Mouse (Mus musculus) cerebral cortex, adult 2 months (tissue): ENCODE measurements around the gene March1.

Source experiments
- WGBS: fragments of 180-500 bp; shearing (Covaris S2); methylation state at CpG from one replicate; pipeline ENCODE4 v1.1.7; 2018; 5-methylcytosine and 5-hydroxymethylcytosine counted together

March1 gene

GRCm38 (mm10) chr8:66323045-66323807, 705.5 kb downstream of the March1 start:
- 47% methylated on average over 4 of the region's 4 CpGs for WGBS

GRCm38 (mm10) chr8:66332206-66332605, 714.5 kb downstream of the March1 start:
- 86% methylated on average over 3 of the region's 3 CpGs for WGBS

DNA sequence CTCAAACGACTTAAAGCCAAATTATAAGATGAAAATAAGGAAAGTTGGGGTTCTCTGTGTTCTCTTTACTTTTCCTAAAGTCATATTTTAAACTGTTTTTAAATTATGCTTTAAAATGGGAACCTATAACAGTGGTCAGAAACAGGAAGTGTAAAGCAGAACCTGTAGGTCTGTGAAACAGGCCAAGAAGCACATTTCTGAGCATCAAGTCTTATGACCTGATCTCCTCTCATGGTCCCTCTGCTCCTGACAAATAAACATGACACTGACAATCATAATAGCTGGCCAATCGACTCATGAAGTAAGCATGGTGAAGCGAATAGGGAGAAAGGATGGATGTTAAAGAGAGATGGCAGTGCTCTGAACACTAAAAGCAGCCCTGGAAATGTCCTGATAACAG, 716.6 kb downstream of the March1 start:
- 71% methylated on average over 3 of the region's 3 CpGs for WGBS

- WGBS: 55% methylated on average over 3 of the region's 3 CpGs
Measured at GRCm38 (mm10) chr8:66339551-66339950, 721.9 kb downstream of the March1 start.

DNA sequence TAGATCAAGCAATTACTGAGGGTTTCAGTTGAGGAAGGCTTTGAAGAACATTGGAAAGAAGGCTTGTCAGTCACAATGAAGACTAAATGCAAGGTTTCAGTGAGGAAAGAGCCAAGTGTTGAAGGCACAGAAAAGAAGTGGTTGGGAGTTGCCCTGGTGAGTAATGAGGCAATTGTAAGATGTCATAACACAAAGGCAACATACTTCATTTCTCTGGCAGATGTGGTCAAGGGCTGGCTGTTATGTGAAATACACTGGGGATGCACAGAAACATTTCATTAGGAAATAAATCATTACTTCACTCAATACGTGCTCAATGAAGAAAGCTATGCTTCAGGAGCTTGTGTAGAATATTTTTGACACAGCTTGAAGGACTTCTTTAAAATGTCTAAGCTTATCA, 725.2 kb downstream of the March1 start:
- 84% methylated on average over 1 of the region's 1 CpGs for WGBS

DNA sequence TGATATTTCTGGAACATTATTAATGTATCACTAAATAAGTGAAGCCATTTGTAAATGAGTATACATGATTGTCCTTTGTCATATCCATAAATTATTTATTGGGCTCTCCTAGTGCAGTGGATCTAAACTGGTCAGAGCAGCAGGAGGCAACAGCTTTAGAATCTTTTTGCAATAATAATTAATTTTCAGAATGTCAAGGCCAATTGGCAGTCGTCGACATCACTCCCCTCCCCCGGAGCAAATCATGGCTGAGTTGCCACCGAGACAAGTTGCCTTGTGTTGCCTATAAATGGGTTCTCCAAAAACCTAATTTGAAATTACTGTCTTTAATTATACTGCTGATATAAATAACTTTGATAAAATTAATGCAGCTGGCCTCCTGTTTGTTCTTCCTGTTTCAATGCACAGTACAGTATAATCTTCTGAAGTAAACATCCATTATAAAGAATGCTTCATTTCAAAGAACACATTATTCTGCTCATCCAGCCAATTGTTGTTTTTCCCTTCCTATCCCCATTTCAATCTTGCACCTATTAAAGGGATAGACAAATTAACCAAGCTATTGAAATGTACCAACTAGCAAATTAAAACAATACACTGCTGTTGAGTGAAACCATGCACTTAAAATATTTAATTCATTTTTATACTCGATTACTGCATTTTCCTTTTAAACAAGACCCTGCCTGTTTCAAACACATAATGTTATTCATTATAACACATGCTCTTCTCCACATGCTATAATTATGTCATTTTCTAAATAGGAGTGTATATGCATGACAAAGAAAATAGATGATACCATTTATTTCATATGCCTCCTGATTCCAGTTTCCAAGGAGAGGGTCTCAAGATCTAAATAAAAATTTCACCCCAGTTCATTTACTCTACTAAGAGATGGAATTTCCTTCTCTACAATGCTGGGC, 745.4 kb downstream of the March1 start:
- WGBS: 55% methylated on average over 5 of the region's 5 CpGs

GRCm38 (mm10) chr8:66383694-66384373, 766.1 kb downstream of the March1 start:
- 79% methylated on average over 4 of the region's 4 CpGs for WGBS

DNA sequence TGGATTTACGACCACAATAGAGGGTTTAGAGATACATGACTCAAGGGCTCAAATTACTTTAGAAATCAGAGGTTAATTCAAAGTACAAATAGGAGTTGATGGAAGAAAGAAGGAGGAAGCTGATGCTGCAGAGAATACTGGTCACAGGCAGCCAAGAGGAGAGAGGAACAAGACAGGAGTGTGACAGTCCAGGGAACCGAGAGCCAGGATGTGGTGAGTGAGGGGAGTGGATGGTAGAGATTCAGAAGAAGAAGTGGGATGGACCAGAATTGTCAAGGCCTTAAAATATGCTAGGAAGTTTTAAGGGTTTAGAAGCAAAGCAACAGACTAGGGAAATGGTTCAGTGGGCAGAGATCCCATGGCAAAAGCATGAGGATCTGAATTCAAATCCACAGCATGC, 771.0 kb downstream of the March1 start:
- 83% methylated on average over 2 of the region's 2 CpGs for WGBS

- WGBS: 89% methylated on average over 5 of the region's 5 CpGs
Measured at GRCm38 (mm10) chr8:66391554-66391953, 773.9 kb downstream of the March1 start.

DNA sequence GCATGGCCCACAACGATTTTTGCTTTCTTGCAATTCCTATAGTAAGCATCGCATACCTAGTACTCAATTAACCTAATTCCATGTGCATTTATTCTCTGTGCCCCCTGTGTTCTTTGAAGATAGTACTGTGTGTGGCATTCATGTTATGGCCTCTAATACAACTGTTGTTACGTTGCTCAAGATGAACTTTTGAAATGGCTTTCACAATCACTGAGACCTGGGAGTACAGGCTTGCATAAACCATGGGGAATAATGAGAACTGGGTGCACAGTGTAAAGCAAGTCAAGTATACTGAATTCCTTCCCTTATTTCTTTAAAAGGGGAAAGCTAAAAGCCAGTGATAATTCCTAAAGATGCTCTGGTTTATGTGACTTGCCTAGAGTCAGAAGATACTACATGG, 776.4 kb downstream of the March1 start:
- 77% methylated on average over 3 of the region's 3 CpGs for WGBS

- WGBS: 83% methylated on average over 1 of the region's 1 CpGs
Measured at GRCm38 (mm10) chr8:66400050-66400449, 782.4 kb downstream of the March1 start.

DNA sequence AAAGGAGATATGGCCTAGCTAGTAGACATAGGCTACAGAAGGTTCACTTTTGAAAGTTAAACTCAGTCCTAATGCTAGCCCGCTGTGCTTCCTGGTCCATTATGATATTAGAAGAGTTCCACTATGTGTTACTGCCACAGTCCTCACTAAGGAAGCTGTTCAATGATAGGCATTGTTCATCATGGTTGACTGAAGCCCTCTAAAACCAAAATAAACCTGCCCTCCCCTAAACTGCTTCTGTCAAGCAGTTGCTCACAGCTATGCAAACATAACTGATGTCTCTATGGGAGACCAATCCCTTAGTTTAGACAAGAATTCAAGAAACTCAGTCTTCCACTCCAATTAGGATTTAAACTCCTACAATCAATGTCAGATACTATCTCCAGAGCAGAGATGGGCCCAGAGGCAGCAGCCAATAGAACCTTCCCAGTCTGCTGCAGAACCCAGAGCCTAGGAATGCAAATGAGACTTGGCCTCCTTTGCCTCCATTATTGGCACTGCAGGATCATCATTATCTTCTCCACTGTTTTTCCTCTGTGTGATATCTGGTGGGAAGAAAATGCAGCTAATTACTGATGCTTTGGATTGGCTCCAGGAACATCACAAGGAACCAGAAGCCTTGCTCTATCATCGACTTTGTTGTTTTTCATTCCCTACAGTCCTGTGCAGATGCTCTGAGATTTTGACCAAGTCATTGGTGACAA, 787.2 kb downstream of the March1 start:
- 64% methylated on average over 2 of the region's 2 CpGs for WGBS

DNA sequence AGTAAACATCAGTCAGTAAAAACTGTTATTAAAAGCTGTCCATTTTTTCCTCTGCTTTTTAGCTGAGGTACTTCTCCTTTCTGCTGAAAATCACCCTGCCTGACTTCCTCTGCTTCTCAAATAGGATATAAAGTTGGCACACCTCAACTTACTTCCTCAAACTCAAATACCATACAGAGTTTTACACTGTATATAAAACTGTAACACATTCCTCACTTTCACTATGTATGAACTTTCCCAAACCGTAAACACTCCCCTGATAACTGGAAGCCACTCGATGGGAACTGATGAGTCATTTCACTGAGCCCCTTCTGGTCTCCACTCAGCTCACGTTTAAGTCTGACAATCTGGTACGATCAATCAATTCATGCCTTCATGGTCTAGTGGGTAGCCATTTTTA, 788.1 kb downstream of the March1 start:
- WGBS: 71% methylated on average over 4 of the region's 4 CpGs

DNA sequence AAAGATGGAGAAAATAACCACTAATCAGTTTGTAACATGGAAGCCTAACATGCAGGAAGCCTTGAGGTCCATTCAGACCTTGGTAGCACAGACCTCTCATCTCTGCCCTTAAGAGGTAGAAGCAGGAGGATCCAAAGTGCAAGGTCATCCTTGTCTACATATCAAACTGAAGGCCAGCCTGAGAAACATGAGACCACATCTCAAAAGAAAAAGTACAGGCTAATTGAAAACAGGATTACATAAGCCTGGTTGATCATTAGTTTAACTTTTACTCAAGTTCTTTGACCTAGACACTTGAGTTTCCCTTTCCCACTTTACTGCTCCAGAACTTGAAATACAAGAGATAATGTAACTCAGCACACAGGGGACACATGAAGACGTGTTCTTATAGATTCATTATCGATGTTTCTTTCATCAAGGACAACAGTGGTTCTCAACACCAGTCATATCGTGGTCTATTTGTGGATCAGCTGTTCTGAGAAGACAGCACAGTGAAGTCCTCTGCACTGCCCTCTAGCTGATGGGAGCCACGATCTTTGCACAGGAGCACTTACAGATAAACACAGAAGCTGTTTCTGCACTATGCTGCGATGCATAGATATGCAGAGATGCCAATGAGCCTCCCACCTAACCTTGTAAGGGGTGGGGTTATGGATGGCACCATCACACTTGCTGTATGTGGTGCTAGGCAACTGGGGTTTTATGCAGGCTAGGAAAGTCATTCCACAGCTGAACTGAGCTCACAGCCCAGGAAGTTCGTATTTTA, 789.1 kb downstream of the March1 start:
- WGBS: 78% methylated on average over 6 of the region's 6 CpGs

GRCm38 (mm10) chr8:66410080-66410615, 792.4 kb downstream of the March1 start:
- 88% methylated on average over 9 of the region's 9 CpGs for WGBS

DNA sequence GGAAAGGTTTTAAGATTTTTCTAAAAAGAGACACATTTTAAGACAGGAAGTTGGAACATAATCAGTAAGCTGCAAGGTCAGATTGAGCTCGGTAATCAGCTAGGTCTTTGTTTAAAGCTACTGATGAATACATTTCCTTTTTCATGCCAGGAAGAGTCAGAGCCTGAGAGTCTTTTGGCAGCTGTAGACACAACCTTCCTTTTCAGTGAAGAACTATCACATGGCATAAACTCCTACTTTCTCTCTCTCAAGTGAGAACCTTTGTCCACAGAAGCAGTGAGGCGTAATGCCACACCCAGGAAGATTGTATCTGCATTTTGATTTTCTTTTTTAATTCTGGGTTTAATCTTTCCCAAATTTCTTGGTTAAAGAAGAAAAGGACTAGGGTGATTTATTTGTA, 795.4 kb downstream of the March1 start:
- 23% methylated on average over 2 of the region's 2 CpGs for WGBS

- 89% methylated on average over 2 of the region's 2 CpGs for WGBS
Measured at GRCm38 (mm10) chr8:66415234-66415633, 797.5 kb downstream of the March1 start.

DNA sequence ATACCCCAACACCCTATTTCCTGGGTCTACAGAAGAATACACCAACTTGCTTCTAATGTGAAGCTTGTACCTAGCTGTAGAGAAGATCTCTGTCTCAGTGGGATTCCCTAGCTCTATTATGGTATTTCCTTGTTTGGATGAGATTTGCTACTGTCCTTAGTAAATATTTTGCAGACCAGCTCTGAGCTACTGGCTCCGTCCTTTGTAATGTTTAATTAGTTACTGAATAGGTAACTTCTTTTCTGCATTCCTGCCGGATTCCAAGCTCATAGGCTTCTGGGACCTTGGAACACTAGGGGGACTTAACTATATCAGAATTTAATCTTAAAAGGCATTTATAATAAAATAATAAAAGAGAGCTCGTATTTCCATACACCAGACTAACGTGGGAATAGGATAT, 799.9 kb downstream of the March1 start:
- 96% methylated on average over 4 of the region's 4 CpGs for WGBS

DNA sequence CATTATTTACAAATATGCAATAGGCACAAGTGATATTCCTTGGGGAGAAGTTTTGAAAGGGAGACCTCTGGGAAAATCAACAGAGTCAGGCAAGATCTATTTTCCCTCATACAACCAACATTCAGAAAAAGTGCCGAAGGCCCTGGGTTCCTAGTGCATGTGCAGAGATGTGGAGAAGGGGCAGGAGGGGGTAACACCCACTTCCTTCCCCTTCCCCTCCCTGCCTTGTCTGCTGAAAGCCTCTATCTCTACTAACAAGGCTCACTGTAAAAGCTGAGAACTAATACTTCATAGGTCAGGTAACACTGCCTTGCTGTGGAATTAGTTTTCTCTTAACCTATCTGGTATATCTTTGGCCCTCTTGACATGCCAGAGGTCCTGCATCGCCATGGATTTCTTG, 812.9 kb downstream of the March1 start:
- WGBS: 72% methylated on average over 2 of the region's 2 CpGs

DNA sequence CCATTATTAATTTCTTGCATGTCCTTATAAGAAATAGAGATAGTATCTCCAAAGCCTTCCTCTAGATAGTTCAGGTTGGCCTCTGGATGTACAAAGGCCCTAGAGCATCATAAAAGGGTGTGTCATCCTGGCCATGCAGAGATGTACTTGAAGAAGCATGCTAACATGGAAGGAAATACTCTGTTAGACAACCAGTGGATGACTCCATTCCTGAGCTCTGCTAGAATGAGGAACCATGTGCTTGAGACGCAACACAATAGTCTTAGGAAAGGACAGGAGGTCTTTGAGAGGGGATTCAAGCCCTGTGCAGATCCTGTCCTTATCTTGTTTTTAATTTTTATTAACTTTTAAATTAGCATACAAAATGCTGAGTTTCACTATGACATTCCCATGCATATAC, 819.1 kb downstream of the March1 start:
- 97% methylated on average over 1 of the region's 1 CpGs for WGBS

GRCm38 (mm10) chr8:66437929-66438328, 820.2 kb downstream of the March1 start:
- WGBS: 57% methylated on average over 3 of the region's 3 CpGs
